Mouse (Mus musculus) urinary bladder, postnatal 36 days (tissue): ENCODE results near the gene Samd15.
"Not testable (repeated sequence)": the region's sequence is repeated elsewhere in the genome, so short reads cannot be mapped to it uniquely, and the experiment has no call there.

ENCODE experiments used
- DNase-seq, 2 experiments: peaks; one replicate each; pipeline ENCODE4 v3.0.0; 2022; ENCODE audit warnings: low spot score in 2 of 2, mixed read lengths in 1 of 2

The Samd15 gene

GRCm38 (mm10) chr12:87199206-87199972 lies at the start of gene Samd15:
Gene Samd15, plus strand, starts transcription at chr12:87199723.
- DNase-seq, result peak; percentile 7 to 16

GRCm38 (mm10) chr12:87154448-87154847 lies 45.1 kb upstream of the Samd15 start:
- peak in 1 of 2 experiments; percentile 37 for DNase-seq

- peak in 1 of 2 experiments; percentile 22 for DNase-seq
These were observed 42.2 kb upstream of the Samd15 start for GRCm38 (mm10) chr12:87157361-87157760.

- no peak for DNase-seq
These were observed 41.4 kb upstream of the Samd15 start for GRCm38 (mm10) chr12:87158099-87158498.

GRCm38 (mm10) chr12:87160310-87160709 lies 39.2 kb upstream of the Samd15 start:
- DNase-seq, result no peak

GRCm38 (mm10) chr12:87160815-87161214 lies 38.7 kb upstream of the Samd15 start:
- no peak for DNase-seq

- no peak for DNase-seq
These were observed 24.2 kb upstream of the Samd15 start for GRCm38 (mm10) chr12:87175194-87175946.

GRCm38 (mm10) chr12:87177631-87178030 lies 21.9 kb upstream of the Samd15 start:
- no peak for DNase-seq

- DNase-seq, result no peak
These were observed 6.5 kb upstream of the Samd15 start for GRCm38 (mm10) chr12:87193008-87193407.

GRCm38 (mm10) chr12:87195069-87195468 lies 4.5 kb upstream of the Samd15 start:
- DNase-seq, result no peak

- no peak for DNase-seq
These were observed 3.2 kb upstream of the Samd15 start for GRCm38 (mm10) chr12:87196310-87196709.

GRCm38 (mm10) chr12:87198792-87199191 lies 731 bp upstream of the Samd15 start:
- no peak for DNase-seq

- DNase-seq, result peak; percentile 58 to 68
These were observed 557 bp downstream of the Samd15 start, which contains the start of gene Tmed8 for GRCm38 (mm10) chr12:87199973-87200586. Gene Tmed8, minus strand, starts transcription at chr12:87200454.

GRCm38 (mm10) chr12:87201694-87202093 lies 2.2 kb downstream of the Samd15 start:
- no peak for DNase-seq

- not testable (repeated sequence) for DNase-seq
These were observed 6.3 kb downstream of the Samd15 start for GRCm38 (mm10) chr12:87205789-87206188.

- no peak for DNase-seq
These were observed 13.5 kb downstream of the Samd15 start for GRCm38 (mm10) chr12:87212844-87213606.

- DNase-seq, result no peak
These were observed 16.5 kb downstream of the Samd15 start for GRCm38 (mm10) chr12:87216053-87216452.

- no peak for DNase-seq
These were observed 18.1 kb downstream of the Samd15 start for GRCm38 (mm10) chr12:87217596-87217995.

GRCm38 (mm10) chr12:87219362-87219761 lies 19.8 kb downstream of the Samd15 start:
- DNase-seq, result no peak

- DNase-seq, result no peak
These were observed 25.4 kb downstream of the Samd15 start for GRCm38 (mm10) chr12:87224950-87225349.

GRCm38 (mm10) chr12:87226801-87227200 lies 27.3 kb downstream of the Samd15 start:
- no peak for DNase-seq

- DNase-seq, result no peak
These were observed 30.1 kb downstream of the Samd15 start for GRCm38 (mm10) chr12:87229633-87230032.
